Mouse (Mus musculus) kidney, adult 18-20 months (tissue): Measurements from ENCODE around the gene Rps11.
"Not testable (repeated sequence)": the region's sequence is repeated elsewhere in the genome, so short reads cannot be mapped to it uniquely, and the experiment has no call there.

ENCODE experiments used
- DNase-seq: peaks from one replicate; pipeline ENCODE4 v3.0.0; 2021

Rps11 gene

DNA sequence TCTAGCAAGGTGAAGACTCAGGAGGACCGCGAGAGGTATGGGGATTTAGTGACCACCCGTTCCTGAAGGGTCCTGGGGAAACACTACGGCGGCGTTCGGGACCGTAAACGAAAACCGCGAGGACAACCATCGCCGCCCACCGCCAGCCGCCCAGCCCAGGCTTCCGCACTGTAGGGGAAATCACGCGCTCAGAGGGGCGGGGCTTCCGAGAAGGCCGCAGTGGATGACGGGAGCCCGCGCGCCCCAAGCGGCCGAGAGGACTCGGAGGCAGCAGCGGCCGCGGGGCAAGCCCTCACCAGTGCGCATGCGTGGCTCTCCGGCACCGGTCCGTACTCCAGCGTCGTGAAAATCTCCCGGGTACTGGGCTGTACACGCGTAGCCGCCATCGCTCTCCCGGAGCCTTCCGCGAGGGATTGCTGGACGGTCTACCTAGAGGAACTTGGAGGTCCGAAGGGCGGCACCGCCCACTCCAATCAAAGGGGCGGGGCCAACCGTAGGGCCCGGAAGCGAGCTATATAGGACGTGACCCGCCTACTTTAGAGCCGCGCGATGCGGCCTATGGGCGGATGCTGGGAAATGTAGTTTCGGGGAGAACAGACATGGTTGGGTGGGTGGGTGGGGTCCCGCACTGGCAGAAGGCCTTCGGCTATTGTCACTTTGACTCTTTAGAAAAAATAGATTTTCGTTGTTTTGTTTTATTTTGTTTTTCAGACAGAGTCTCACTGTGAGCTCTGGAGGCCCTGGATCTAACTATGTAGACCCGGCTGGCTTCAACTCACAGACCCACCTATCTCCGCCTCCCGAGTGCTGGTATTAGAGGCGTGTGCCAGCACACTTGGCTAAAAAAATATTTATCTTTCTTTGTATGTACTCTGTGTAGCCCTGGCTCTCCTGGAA, 30.1 kb upstream of the Rps11 start, which contains the start of the genes Pih1d1 and Aldh16a1:
Gene Pih1d1, plus strand, starts transcription at position 208 of the 897 bp plus-strand sequence.
Gene Aldh16a1, minus strand, starts transcription at position 489 of the 897 bp plus-strand sequence.
- DNase-seq: peak; percentile 99

DNA sequence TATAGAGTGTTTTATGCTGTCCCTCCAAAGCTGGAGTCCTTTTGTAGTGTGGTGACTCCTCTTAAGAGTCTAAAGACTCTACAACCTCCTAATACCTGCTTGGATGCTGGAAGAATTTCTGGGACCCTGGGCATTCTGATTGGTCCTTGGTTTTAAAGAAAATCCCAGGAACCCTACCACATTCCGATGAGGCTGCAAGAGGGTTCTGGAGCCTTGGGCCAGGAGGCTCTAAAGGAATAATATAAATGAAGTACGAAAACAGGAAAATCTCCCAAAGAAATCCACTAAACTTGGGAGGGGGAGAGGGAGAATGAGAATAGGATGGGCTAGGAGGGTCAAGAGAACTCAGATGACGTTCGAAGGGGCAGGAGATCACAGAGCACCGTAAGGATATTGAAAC, 29.3 kb upstream of the Rps11 start:
- DNase-seq: no peak

DNA sequence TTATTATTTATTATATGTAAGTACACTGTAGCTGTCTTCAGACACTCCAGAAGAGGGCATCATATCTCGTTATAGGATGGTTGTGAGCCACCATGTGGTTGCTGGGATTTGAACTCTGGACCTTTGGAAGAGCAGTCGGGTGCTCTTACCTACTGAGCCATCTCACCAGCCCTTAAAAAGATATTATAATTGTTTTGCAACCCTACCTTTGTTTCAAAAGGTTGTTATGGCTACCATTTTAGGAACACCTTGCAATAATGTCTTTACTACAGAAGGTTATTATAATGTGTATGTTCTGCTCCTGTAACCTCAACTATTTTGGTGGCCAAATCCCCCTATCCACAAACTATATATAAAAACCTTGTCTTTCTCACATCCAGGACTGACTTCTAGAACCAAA, 28.8 kb upstream of the Rps11 start:
- DNase-seq: not testable (repeated sequence)

DNA sequence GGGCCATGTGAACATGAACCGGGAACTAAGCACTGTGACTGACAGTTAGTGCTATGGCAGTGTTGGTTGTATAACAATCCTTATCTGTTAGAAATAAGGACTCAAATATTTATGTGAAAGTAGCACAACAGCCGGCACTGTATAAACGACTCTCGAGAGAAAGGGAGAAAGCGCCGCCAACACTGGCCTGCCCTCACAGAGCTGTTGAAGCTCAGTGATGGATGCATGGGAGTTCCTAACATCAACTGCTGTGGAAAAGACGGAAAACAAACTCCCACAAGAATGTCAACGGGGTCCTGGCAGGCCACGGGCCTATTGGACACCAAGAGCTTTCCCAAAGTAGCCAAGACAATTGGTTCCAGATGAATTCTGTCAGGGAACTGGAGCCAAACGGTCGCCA, 27.1 kb upstream of the Rps11 start:
- DNase-seq: no peak

DNA sequence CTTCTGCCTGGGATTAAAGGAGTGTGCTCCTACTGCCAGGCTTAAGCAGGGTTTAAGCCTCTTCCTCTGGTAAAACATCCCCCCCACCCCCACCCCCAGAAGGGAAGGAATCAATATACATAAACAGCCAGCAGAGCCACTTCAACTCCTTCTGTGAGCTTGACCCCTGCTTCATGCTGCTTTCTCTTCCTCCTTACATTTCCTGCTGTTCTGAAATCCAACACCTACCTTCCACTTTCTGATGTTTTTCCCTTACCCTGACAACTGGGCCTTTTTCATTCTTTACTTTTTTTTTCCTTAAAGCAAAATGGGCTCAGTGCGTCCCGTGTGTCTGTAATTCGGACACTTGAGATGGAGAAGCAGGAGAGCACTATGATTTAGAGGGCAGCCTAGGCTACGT, 26.1 kb upstream of the Rps11 start:
- no peak for DNase-seq

DNA sequence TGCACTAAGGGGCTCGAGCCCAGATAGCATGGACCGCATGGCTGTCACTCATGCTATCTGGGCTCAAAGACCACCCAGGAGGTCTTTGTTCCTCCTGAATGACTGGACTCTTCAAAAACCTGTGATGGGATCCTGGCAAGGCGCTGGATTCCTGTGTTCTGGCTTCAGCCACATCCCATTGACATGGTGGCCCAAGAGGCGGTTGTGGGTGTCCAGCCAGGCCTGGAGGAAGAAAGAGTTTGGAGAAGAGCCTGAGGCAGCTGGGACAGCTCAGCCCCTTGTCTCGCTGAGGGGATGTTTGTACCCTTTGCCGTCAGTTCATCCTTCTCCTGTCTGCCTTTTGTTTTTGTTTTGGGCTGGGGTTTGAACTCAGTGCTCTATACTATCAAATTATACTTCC, 25.3 kb upstream of the Rps11 start:
- DNase-seq: no peak

DNA sequence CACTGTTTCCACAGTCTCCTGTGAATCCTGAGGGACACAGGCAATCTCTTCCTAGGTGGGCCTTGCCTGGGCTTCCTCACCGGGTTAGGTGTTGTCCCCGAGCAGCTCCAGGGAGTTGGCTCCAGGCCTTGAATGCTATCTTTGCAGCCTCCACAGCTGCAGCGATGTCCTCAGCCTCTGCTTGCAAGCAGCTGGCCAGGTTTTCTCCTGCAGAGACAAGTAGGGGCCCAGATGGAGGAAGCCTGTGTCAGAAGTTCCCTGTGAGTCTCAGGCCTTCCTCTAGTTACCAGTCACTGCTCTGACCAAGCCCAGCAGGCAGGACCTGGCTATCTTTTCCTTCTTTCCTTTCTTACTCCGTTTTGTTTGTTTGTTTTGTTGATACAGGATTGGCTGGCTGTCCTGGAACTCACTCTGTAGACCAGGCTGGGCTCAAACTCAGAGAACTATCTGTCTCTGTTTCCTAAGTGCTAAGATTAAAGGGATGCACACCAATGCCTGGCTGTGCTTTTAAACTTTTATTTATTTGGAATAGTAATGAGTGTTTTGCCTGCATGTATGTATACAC, 24.4 kb upstream of the Rps11 start:
- no peak for DNase-seq

DNA sequence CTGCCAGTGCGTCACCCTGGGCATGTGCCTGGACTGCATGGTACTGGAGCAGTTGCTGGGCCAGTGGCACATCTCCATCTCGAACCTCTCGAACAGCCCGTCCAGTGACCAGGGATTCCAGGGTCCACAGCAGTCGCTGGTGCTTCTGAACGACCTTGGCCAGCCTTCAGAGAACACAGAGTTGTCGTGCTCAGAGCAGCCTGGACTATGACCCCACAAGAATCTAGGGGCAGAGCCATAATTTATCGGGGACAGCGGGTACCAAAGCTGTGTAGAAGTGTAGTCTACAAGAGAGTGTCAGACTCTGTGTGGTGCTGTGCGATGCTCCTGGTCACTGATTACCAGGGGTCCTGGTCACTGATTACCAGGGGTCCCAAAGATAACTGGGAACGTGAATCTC, 23.7 kb upstream of the Rps11 start:
- DNase-seq: peak; percentile 53

DNA sequence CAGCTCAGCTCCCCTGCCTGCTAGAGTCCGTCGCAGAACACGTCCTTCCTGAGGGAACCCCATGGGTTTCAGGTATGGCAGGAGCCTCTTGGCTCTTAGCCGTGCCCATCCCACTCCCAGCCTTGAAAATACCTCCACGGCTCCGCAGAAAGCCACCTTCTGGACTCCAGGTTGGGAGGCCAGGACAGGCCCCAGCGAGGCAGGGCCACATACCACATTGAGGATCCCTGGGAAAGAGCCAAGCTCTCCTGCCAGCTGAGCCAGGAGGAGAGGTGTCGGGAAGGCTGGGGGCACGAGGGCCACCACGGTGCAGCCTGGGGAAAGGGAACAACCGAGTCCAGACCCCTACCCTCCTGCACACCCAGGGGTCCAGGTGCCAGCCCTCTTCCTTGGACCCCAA, 23.0 kb upstream of the Rps11 start:
- peak; percentile 46 for DNase-seq

DNA sequence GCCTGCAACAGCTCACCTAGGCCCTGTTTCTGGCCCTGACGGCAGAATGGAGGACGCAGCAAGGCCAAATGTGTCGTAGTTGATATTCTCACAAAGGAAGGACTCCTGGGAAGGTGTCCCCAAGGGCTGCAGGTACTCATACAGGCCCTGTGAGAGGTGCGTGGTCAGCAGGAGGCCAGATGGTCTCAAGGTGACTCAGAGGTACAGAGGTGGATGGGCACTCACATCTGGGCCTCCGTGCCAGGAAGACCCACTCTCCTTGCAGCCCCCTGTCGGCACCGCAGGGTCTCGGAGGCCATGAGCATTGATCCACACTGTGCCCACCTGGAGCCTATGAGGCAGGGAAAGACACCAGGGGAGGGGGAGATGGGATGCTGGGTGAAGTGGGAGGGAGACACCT, 21.2 kb upstream of the Rps11 start:
- DNase-seq: no peak

DNA sequence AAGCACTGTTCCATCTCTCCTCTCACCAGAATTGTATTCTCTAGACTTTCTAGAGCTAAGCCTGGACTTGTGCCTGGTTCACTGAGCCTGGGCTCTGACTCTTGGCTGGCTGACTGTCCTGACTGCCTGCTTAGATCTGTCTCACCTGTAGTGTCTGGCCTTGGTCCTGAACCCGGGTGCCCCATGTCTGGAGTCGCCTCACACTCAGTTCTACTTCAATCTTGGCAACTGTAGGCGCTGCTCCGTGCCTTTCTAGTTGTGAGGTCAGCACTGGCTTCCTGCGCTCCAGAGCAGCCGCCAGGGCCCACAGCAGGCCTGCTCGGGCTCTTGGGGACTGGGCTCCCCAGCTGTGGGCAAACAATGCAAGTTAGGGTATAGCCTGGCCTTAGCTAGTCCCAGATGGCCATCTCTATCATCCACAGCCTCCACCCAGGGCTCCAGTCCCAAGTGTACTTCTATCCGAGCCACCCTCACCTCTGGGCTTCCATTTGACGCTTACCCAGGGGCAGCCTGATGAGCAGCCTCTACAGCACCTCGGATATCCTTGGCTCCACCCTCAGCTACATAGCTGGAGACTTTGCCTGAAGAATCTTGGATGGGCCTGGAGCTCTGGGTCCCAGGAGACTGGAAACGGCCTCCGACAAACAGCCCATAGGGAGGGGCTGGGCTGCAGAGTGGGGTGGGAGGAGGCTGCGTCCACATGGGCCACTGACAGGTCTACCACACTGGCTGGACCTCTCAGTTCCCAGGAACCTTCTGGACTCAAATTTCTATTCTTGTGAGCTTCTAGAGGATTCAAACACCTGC, 20.3 kb upstream of the Rps11 start:
- no peak for DNase-seq

DNA sequence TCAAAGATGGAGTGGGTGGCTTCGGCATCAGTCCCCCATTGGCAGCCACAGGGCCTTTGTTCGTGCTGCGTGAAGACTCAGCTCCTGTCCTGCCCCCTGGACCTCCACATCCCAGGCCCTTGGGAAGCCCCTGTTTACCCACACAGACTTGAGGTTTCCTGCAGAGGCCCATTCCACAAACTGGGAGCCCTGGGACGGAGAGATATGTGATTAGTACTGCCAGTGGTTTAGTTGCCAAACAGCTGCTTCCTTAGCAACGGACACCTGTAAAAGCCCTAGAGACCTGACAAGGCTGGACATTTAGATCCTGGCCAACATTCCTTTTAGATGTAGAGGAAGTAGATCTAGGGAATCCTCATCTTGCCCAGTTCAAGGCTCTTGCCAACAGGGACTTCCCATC, 17.7 kb upstream of the Rps11 start:
- DNase-seq: no peak

DNA sequence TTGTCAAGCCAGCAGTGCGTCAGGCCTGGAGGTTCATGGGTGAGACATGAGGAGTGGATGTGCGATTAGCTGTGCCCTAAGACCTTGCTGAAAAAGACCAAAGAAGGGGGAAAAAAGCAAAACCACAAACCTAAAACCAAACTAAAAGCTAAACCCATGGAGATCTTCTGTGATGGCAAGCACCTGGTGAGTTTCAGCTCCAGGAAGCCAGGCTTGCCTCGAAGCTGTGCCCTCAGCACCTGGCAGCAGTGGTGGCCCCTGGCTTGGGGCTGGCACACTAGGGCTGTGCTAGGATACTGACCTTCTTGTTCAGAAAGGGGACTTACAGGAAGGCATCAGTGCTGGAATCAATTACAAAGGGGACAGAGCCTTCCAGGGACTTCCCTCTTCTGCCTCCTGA, 17.1 kb upstream of the Rps11 start:
- DNase-seq: no peak

DNA sequence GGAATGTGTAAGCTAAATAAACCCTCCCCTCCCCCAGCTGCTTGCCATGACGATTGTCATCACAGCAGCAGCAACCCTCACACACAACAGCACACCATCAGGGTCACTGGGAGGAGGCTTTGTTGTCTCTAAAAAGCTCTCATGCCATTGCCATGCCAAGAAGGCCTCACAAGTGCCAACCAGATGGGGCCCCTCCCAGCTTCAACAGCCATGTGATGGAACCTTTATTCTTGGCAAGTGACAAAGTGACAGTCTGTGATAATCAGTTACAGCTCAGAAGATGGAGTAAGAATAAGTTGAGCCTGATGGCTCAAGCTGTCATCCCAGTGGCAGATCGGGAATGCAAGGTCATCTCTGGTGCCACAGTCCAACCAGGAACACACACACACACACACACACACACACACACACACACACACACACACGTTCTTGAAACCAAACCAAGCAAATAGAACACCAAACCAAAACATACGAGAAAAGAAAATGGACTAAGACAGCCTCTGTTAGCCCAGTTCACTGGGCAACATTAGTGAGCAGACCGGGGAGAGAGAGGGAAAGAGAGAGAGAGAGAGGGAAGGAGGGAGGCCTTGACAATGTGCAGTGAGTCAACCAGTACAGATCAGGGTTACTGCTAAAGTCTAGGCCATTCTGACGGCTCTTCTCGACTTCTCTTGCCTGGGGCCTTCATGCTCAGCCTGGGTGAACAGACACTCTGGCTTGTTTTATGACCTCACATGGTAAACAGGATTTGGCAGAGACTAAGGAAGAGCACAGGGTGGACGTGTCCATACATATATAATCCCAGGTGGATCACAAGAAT, 15.9 kb upstream of the Rps11 start:
- no peak for DNase-seq

DNA sequence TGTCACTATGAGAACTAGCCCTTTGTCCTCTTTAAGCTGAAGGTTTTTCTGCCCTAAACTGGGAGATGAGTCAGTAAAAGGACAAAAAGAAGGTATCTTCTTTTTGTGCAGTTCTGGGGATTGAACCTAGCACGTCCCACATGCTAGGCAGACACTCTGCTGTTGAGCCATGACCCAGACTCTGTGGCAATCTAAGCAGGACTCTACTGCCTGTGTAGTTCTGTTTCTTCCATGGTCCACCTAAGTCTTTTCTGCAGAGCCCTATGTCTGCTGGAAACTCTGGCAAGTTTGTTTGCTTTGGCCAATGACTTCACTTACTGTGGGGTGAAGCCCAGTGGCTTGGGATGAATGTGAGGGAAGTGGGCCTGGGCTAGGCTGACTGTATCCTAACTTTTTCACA, 14.2 kb upstream of the Rps11 start:
- DNase-seq: no peak

DNA sequence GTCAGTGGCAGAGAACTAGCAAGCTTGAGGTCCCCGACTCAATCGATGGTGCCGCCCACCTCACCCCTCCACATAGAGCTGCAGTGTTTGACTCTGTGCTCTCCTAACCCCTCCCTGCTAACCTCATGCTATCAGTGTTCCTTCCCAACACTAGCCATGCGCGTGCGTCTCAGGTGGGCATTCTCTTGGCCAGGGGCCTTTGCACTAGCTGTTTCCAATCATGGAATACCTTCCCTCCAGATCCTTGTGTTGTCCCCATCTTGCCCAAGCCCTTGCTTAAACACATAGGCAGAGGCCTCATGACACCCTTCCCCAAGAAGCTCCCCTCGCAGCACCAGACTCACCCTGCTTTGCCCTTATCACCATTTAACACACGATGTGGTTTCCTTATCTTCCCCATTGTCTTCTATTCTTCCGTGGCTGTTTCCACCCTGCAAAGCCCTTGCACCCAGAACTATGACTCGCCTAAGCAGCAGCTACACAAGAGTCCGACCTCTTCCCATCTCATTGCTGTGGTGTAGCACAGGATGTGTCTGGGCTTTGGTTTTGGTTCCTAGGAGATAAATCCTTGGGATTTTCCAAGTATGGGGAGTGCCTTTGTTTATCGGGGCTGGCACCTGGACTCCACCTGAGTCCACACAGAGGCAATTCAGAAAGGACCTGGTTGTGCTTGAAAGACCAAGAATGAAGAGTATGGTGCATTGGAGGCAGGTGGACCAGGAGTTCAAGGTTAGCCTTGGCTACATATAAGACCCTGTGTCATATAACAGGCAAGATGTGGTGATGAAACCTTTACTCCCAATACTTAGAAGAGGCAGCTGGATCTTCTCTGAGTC, 13.2 kb upstream of the Rps11 start:
- no peak for DNase-seq

DNA sequence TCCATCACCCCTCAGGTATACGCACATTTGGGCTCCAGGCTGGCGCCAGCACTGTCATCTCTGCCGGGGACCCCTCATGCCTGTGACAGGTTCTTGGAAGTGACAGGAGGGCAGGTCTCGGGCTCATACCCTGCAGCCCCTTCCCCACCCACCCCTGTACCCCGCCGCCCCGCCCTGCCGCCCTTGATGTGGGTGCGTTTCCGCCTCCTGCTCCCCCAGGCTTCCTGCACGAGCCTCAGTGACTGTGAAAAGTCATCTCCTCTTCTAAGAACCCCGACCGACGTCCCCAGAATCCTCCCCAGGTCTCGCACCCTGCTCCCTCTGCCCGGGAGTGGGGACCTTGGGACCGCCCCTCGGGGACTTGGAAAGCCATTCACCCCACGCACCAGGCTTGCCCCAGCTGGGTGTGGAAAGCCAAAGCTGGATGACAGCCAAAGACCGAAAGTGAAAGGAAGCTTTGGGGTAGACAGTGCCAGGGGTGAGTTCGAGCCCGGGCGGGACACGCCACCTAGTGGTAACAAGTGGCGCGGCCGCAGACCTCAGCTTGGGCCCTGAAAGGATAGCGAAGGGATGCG, 11.8 kb upstream of the Rps11 start, which contains the start of the genes Gm45713 and Flt3l:
Gene Gm45713, minus strand, starts transcription at position 239 of the 575 bp plus-strand sequence.
Gene Flt3l, minus strand, starts transcription at position 440 of the 575 bp plus-strand sequence.
- DNase-seq: peak; percentile 94

DNA sequence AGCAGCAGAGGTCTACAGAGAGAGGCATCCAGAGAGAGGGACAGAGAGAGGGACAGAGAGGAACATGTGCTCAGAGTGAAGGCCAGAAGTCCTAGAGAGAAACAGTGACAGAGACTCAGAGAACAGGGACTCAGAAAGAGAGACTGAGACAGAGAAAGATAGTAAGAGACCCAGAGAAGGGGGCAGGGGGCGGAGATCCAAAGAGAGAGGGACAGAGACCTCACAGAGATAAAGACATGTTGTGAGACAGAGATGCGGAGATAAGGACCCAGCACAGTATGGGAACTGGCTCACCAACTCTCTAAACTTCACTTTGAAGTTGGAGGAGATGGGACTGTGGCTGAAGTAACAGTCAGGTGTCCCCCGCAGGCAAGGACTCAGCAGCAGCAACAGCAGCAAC, 11.1 kb upstream of the Rps11 start:
- no peak for DNase-seq

DNA sequence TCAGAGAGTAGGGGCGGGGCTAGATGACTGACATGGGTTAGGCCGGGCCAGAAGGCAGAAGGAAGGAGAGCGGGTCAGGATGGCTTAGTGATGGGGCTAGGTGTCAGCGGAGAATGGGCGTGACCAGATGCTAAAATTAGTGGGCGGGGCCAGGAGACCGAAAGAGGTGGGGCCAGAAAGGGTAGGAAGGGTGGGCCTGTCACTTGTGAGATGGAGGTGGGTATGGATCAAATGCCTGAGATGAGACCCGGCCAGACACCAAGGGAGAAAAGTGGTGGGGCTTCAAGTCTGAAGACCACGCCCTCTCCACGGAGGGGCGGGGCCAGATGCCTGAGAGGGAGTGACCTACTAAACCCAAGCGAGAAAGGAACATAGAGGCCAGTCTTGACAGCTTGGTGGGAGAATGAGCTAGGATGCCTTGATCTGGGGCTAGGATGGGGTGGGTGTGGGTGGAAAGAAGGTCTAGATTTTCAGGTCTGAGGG, 10.3 kb upstream of the Rps11 start:
- DNase-seq: peak; percentile 42

DNA sequence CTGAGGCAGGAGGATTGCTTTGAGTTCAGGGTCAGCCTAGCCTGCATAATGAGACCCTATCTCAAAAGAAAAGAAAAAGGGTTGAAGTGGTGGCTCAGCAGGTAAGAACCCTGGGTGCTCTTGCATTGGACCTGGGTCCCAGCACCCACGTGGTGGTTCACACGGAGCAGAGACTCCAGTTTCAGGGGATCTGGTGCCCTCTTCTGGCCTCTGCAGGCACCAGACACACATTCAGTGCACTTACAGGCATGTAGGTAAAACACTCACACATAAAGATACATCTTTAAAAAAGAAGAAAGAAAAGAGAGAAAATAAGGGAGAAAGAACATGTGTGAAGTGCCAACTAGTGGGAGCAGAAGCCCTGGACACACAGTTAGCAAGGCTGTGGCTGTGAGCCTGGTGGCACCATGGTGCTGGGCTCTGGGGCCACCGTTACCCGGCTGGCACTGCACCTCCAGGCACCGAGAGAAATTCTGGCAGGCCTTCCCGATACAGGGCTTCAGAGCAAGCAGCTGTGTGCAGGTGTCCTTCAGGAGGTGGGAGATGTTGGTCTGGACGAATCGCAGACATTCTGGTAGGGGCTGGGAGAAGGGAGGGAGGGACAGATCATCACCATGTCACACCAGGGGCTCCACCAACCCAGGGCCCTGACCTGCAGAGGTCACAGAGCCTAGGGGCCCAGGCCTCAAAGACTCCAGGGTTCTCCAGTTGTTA, 9.4 kb upstream of the Rps11 start:
- DNase-seq: no peak
